Mouse (Mus musculus) right cerebral cortex, postnatal 25 days (tissue): ENCODE results near the gene Tarbp2.
A peak's percentile ranks its signal among the peaks of the same experiment; 100 is the strongest.

ENCODE experiments used
- DNase-seq: peaks from one replicate; pipeline ENCODE4 v3.0.0; 2022

Tarbp2 gene

DNA sequence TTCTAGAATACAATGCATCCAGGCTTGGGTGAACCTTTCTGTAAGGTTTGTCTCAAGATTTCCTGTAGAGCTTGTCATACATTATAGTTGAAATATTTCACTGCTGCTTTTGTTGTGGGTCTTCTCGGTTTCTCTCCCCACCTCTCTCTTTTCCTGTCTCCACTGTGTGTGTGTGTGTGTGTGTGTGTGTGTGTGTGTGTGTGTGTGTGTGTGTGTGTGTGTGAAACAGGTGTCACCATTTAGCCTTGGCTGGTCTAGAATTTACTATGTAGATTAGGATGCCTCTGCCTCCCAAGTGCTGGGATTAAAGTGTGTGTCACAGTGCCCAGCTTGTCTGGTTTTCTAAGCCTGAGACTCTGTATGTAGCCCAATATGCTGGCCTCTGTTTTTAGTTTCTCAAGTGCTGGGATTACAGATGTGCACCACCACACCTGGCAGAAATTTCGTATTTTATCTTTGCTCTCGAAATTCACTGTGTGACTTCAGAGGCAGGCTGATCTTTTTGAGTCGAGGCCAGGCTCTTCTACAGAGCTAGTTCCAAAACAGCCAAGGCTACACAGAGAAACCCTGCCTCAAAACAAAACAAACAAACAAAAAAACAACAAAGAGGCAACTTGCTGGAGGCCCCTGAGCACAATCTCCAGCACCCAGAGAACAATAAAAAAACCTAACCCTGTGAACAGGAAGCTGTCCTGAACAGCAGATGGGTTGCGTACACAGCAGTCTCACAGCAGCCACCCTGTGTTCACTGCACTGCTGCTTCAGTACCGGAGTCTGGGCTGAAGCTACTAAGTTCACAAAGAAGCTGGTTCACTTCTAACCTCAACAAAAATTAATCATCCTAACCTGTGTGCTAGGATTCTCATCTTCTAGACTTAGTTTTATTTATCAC is 8.4 kb downstream of the Tarbp2 start:
- DNase-seq: no peak

DNA sequence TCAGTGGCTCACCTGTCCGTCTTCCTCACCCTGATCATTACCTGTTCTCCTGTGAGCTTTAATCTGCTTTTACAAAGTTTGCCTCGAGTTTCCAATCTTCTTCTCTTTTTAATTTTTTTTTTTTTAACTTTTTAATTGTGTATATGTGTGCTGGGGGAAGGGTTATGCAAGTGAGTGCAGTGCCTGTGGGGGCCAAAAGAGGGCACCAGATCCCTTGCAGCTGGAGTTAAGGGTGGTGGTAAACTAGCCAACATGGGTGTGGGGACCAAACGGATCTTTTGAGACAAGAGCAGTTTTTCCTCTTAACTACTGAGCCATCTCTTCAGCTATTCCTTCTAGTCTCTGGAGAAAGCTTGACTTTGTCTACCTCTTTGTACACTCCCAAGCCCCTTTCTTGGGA is 9.9 kb downstream of the Tarbp2 start:
- no peak for DNase-seq

DNA sequence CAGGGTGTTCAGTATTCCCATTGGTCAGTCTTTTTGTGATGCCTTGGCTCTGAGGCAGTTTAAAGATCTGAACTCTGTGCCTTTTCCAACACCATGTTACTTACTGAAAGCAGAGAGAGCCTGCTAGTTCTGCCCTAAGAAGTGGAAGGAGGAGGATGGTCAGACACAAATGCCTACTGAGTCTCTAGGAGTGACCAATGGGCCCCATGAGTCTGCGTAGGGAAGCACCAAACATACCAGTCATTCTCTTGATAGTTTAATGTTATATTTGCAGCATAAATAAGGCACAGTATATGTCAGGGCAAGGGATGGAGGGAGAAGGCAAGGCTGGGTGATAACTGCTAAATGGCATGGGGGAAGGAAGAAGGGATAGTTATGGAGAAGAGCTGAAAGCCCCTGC is 10.4 kb downstream of the Tarbp2 start:
- no peak for DNase-seq

DNA sequence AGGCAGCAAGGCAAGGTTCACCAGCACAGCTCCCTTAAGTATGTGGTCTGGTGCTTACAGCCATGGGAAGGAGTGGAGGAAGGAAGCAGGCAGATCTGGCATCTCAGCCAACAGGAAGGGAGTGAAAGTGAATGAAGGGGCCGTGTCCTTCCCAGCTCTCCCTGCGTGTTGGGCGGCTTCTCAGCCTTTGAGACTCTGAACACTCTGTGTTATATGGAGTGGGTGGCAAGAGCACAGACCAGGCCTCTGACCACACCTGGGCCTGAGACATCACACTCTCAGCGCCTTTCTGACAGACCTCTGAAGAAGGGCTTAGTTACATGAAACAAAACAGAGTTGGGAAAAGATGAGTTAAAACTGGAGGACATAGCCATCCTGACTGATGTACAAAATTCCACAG is 12.6 kb downstream of the Tarbp2 start:
- DNase-seq: no peak

DNA sequence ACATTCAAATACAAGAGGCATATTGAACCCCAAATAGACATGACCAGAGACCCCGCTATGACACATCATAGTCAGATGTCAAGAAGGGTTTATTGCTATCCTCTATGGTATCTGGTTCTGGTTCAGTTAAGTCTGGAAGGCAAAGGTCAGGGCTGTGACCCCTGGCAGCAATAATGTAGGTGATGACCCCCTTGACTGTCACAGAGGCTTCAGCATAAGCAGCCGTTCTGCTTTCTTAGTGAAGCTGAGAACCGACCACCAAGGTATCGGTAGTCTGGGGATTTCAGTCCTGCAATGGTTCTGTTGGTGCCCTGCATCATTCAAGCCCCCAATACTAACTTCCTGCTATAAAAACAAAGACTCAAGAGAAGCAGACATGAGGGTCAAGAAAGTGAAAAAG is 13.6 kb downstream of the Tarbp2 start:
- DNase-seq: no peak

DNA sequence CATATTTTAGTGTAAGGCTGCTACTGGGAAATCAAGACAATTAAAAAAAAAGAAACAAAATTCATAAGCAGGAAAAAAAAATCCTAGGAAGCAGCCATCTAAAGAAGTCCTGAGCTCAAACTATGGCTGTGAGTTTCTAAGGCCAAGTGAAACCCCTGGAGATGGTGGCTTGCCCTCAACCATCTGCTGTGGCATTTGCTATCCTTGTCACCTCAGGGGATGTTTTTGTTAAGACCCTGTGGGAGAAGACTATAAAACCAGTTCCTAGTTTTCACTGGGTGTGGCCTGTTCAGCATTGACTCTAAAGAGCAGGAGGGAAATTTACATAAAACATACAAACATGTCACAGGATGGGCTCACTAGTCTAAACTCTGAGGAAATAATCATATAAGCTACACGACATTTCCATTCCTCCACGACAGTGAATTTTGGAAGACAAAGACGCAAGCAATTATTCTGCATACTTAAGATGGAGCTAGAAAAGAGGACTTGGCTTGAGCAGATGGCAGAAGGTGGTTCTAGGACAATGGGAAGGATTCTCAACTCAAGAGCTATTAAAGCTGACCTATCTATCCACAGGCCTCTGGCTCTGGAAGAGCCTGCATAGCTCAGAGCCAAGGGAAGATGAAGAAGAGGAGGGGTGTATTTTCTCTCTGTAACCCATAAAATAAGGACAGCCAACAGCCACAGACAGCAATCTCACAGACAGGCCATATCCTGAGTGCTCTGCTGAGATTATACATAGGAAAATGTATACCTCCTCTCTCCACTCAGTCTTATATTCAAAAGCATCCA is 14.3 kb downstream of the Tarbp2 start:
- no peak for DNase-seq

DNA sequence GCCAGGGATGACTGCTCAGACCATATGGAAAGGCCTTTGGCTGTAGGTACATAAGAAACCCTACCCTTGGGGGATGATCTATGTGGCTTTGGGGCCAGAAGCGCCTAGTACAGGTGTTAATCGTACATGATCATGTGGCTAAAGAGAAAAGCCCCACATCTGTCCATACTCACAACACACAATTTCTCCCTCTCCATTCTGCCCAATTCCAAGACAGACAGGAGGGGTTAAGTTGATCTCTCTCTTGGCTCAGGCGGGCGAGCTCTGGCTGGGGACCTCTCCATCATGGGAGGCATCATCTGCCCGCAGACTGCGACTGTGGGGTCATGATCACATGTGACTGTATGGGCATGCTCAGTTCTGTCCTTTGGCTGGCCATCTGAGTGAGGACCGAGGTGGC is 15.9 kb downstream of the Tarbp2 start:
- DNase-seq: no peak

DNA sequence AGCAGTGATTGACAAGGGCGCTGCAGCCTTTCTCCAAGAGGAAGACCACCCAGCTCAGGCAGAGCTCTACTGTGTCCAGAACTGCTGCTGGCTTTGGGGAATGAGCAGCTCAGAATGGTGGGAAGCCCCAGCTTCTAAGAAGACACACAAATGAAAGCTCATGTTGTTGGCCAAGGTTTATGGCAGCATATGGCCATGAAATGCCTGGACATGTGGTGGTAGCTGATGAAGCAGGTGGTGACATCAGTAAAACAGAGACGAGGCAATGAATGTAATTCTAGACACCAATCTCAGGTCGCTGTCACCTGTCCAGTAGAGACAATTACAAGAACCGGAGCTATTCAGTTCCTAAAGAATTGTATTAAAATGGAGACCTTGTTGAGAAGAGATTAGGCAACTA is 26.8 kb downstream of the Tarbp2 start:
- no peak for DNase-seq

DNA sequence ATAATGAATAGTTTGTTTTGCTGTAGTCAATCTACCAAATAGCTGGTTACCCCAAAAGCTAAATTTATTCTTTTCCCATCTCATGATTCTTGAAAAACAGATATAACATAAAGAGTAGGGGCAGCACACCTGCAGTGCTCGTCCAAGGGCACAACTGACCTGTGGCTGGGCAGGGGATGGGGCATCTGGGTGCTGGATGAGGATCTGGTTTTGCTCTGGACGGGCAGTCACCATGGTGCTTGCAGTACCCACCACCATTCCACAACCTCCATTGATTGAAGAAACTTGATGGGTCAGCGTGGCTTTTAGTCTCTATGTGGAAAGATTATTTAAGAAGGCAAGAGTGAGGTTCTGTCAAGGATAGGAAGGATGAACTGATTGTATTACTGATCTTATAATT is 28.3 kb downstream of the Tarbp2 start:
- no peak for DNase-seq

DNA sequence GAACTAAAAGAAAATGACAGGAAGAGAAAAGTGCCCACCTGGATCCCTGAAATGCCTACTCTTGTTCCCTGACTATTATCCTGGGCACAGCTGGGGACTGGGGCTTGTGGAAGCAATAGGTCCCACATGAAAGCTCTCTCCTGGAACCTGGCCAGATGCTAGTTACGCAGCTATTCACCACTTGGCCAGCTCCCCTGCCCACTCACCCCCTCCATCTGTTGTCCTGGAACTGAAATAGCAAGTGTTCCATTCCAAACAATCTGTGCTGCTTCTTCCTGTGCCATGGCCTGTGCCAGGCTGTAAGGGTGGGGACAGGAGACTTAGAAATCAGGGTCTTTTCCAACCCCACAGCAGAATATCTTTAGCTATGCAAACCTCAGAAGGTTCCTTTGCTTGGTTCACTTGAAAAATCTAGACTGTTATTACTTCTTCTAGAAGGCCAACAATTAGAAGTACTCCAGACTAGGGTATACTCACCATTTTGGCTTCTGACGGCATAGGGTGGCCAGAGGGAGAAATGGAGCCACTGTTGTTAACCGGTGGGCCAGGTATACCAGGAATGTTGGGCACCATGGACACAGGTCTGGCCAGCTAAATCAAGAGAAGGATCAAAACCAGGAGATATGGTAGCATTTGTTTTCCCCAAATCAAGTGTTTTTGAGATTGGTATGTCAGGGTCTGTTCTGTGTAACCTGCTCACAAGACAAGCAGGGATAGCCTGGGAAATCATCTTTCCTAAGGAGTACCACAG is 28.9 kb downstream of the Tarbp2 start:
- peak; percentile 80 for DNase-seq

DNA sequence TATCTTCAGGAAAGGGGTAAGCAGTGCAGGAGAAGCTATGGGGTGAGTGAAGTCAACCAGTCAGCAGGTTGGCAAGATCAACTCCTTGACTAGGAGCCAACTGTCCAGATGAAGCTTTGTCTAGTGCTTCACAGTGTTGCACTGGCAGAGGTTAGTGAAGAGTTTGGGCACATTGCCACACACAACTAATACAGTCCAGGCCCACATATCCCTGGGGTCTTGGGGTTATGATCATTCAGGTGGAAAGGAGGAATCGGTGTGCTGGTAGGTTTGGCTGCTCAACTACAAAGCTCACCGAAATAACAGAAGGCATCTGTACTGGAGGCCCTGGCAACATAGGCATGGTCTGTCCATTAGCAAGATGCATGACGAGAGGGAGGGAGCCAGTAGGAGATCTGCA is 29.5 kb downstream of the Tarbp2 start:
- DNase-seq: no peak

DNA sequence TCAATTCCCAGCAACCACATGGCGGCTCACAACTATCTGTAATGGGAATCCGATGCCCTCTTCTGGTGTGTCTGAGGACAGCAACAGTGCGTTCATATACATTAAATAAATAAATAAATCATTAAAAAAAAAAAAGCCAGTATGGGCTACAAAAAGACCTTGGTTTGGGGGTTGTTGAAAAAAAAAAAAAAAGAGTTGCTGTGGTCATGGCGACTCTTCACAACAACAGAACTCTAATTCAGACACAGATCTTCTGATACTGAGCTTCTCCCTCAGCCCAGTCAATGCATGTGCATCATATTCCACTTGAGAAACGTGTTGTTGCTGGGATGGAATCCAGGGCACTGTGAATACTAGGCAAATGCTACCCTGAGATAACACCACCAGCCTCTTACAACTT is 34.6 kb downstream of the Tarbp2 start:
- DNase-seq: no peak

DNA sequence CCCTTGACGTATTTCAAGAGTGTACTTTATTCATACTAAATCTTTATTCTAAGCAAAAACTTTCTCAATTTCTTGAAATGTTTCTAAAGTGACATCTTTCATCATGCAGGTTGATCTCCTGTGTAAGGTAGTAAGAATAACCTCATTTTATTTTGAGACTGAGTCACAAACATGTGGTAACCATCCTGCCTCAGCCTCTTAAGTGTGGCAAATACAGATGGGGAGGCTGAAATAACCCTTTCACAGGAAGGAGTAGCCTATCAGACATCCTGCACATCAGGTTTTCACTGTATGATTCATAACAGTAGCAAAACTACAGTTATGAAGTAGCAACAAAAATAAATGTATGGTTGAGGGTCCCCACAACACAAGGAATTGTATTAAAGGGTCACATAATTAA is 37.6 kb downstream of the Tarbp2 start:
- no peak for DNase-seq

DNA sequence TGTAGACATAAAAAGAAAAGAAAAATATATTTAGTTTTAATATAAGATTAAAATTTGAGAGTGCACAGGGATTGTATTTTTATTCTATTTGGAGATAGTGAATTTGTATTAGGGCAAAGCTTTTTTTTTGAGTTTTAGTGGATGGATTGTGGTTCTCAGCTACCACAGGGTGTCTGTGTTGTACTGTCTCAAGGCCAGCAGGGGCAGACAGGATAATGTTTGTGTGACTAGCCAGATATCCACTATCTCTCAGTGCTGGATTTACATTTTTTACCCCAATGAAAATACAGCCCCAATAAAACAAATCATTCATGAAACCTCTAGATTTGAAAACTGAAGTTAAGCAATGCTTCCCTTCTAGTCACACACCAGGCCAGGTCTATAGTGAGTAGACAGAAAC is 39.6 kb downstream of the Tarbp2 start:
- no peak for DNase-seq

DNA sequence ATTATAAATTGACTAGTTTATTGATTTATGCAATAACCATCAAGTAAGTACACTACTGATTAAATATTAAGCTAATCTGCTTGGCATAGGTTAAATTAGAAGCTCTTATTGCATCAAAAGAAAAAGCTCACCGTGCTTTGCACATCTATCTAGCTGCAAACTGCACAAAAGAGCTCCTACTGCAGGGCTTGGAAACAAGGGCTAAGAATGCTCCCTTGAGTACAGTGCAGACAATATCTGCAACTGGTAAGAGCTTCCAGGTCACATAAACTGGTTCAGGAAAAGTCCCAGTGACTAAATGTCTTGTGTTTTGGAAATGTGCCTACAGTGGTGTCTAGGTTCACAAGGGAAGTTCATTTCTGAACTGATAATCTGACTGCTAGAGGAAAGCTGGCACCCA is 44.5 kb downstream of the Tarbp2 start:
- no peak for DNase-seq

DNA sequence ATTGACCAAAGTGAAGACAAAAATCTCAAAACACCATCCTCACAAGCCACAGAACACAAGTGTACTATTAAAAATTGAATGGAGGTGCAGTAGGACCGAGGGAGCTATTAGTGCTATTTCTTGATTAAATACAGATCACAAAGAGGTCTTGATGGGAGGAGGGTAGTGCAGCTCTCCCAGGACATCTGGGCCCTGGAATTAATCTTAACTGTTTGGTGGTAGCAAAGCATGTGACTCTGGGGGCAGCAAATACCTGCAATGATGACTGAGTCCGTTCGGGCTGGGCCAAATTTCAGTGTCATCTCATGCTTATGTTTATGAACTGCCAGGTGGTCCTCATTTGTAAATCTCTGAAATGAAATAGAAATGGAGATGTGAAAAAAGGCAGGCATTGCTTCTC is 45.1 kb downstream of the Tarbp2 start:
- no peak for DNase-seq

DNA sequence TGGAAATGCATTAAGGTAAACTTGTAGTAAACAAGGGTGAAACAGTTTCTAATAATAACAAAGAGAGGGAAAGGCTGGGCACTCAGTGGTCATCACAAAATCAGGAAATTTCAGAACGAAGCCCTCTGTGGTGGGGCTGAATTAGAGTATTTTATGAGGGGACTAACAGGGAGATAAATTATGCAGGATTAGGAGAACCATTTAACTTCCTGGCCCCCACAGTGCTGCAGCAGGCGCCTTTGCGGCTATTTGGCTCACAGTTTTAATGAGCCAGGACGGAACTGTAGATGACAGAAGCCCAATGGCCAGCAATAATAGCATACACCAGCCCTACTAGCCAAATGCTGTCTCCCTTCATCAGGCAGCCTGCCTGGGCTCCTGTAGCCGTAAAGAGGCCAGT is 45.7 kb downstream of the Tarbp2 start:
- no peak for DNase-seq

DNA sequence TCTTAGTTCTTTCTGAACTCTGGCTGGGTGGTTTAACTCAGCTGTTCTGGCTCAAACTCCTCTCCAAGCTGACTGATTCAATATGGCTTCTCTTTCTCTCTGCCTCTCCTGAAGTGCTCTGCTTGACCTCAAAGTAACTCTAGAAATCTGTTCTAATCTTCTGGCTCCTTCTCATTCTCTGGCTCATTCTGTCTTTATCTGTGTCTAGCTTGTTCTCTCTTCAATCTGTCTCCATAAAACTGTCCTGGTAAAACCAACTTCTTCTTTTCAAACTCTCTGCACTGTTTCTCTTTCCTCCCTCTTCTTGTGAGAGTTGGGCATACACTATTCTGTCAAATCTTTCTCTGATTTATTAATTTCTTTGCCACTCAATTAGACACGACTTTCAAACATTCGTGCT is 49.9 kb downstream of the Tarbp2 start:
- no peak for DNase-seq

DNA sequence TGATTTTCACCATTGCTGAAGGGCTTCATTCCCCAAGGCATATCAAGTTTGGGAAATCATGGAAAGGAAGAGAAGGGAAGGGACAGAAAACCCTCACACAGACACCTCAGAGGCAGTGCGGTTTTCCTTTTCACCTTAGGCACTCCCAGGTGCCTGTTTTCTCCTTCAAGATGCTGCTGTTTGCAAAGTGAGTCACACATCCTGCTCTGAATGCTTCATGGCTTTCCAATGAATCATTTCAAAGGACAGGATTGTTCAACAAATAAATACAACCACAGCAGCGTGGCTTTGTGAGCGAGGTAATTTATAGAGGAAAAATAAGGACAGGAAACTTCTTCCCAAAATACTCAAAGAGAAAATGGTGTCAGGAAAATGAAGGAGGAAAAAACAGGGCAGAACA is 54.1 kb downstream of the Tarbp2 start:
- DNase-seq: no peak
